Mouse (Mus musculus) monocyte, adult 5-6 weeks (primary cell): Measurements from ENCODE around the gene Pot1b. TPM values are rescaled to one million over a fixed set of nuclear protein-coding genes. Genes with fewer than 3 reads are reported as not detected.

Source experiments
- ATAC-seq: fragments of 153-309, 156-312 bp; replicated peaks from 2 replicates; pipeline ENCODE4 v1.8.0; 2017; ENCODE audit warnings: mild to moderate bottlenecking; ENCODE audit not compliant: low TSS enrichment, insufficient number of reproducible peaks, severe bottlenecking, poor library complexity, low FRiP score
- total RNA-seq: library from RNA; stranded (forward); fragments of 200-1000, 200-491, 200-594 nt; gene quantifications from 3 replicates; pipeline ENCODE4 v1.2.3, GENCODE M21; 2017

The Pot1b gene
- 322 to 362 TPM (median 361 TPM) in 3 replicates for total RNA-seq

GRCm38 (mm10) chr17:55711984-55712811 lies at the start of gene Pot1b:
Gene Pot1b (minus strand): TSS chr17:55712628.
- ATAC-seq: peak; percentile 96

GRCm38 (mm10) chr17:55751170-55751569 lies 38.7 kb upstream of the Pot1b start:
- peak; percentile 77 for ATAC-seq

GRCm38 (mm10) chr17:55749786-55750185 lies 37.4 kb upstream of the Pot1b start, which contains the start of gene Adgre4:
Gene Adgre4 (plus strand): TSS chr17:55749984.
- ATAC-seq: peak; percentile 79

- ATAC-seq: peak; percentile 98
These were observed 24.2 kb upstream of the Pot1b start for GRCm38 (mm10) chr17:55736675-55737074.

- ATAC-seq: peak; percentile 83
These were observed 13.8 kb upstream of the Pot1b start for GRCm38 (mm10) chr17:55726193-55726592.

- ATAC-seq: peak; percentile 75
These were observed 9.8 kb upstream of the Pot1b start for GRCm38 (mm10) chr17:55722250-55722649.

GRCm38 (mm10) chr17:55721270-55721669 lies 8.8 kb upstream of the Pot1b start:
- ATAC-seq: peak; percentile 83

GRCm38 (mm10) chr17:55702865-55703264 lies 9.6 kb downstream of the Pot1b start:
- no peak for ATAC-seq

- peak; percentile 75 for ATAC-seq
These were observed 10.1 kb downstream of the Pot1b start for GRCm38 (mm10) chr17:55702161-55702820.

GRCm38 (mm10) chr17:55699388-55699787 lies 13.0 kb downstream of the Pot1b start:
- ATAC-seq: no peak

GRCm38 (mm10) chr17:55661099-55661498 lies 51.3 kb downstream of the Pot1b start:
- ATAC-seq: no peak

- ATAC-seq: no peak
These were observed 87.3 kb downstream of the Pot1b start, which contains the start of gene Vmn2r118 for GRCm38 (mm10) chr17:55625092-55625491. Gene Vmn2r118 (minus strand): TSS chr17:55625192.

Other genes starting within 250 kb of the Pot1b start
- gene Vmn2r118, start 87.4 kb downstream of the Pot1b start, total RNA-seq: not detected in 3 replicates
- 433 to 771 TPM (median 747 TPM) in 3 replicates for gene Adgre4, start 37.4 kb upstream of the Pot1b start, total RNA-seq
- gene Zfp119a, start 166.3 kb upstream of the Pot1b start, total RNA-seq: 6.6 to 9.9 TPM (median 7.0 TPM) in 3 replicates
- gene Zfp959, start 179.5 kb upstream of the Pot1b start, total RNA-seq: 19.0 to 38.3 TPM (median 29.2 TPM) in 3 replicates
- gene Zfp119b, start 236.9 kb upstream of the Pot1b start, total RNA-seq: 8.4 to 18.6 TPM (median 15.6 TPM) in 3 replicates
- 22.4 to 32.2 TPM (median 26.5 TPM) in 3 replicates for gene Ebi3, start 240.0 kb upstream of the Pot1b start, total RNA-seq
- 14.7 to 16.4 TPM (median 16.4 TPM) in 3 replicates for gene Yju2, start 246.5 kb upstream of the Pot1b start, total RNA-seq